Mouse (Mus musculus) layer of hippocampus, adult 9-10 months (tissue): Measurements from ENCODE around the gene Nudt14.

Source experiments
- DNase-seq: peaks from one replicate; pipeline ENCODE4 v3.0.0; 2022; ENCODE audit warnings: low spot score

The Nudt14 gene

GRCm38 (mm10) chr12:112912951-112913745 lies 28.8 kb downstream of the Nudt14 start:
- DNase-seq = no peak

GRCm38 (mm10) chr12:112911701-112912100 lies 30.2 kb downstream of the Nudt14 start:
- DNase-seq = no peak

- DNase-seq = no peak
Observed at GRCm38 (mm10) chr12:112908991-112909390, 32.9 kb downstream of the Nudt14 start.

- DNase-seq = no peak
Observed at GRCm38 (mm10) chr12:112905001-112905400, 36.9 kb downstream of the Nudt14 start.

- DNase-seq = no peak
Observed at GRCm38 (mm10) chr12:112903941-112904340, 38.0 kb downstream of the Nudt14 start.

- no peak for DNase-seq
Observed at GRCm38 (mm10) chr12:112900641-112901040, 41.3 kb downstream of the Nudt14 start.

- no peak for DNase-seq
Observed at GRCm38 (mm10) chr12:112898960-112899359, 43.0 kb downstream of the Nudt14 start.

GRCm38 (mm10) chr12:112898351-112898750 lies 43.6 kb downstream of the Nudt14 start:
- no peak for DNase-seq

- no peak for DNase-seq
Observed at GRCm38 (mm10) chr12:112897522-112898212, 44.3 kb downstream of the Nudt14 start.

- no peak for DNase-seq
Observed at GRCm38 (mm10) chr12:112894969-112895368, 47.0 kb downstream of the Nudt14 start.

GRCm38 (mm10) chr12:112894303-112894884 lies 47.5 kb downstream of the Nudt14 start:
- no peak for DNase-seq

GRCm38 (mm10) chr12:112885465-112885864 lies 56.5 kb downstream of the Nudt14 start:
- DNase-seq = no peak
